Comparison of ENCODE assay signal across 9 mouse cellular contexts in genomic region chr7:57387341-57387654, GRCm38 (mm10). TPM values are rescaled to one million over a fixed set of nuclear protein-coding genes. Genes with fewer than 3 reads are reported as not detected.
A peak's percentile ranks its signal among the peaks of the same experiment; 100 is the strongest.
DNase-seq lines count a peak whose midpoint lies in the region; ATAC-seq lines count a peak whose summit lies in the region.
"Had no signal": no experiment of that assay in that cellular context is flagged by ENCODE, and none has a peak within 500 bp of the region (broad histone marks: within the 10 kb centered on the region; RNA-seq: fewer than 3 reads in every experiment).

No protein-coding gene starts in this region.

- peak overlapping the region; percentile 51 for H3K4me3 ChIP-seq in lung, embryonic 16.5 days (ENCODE audit: low read length)
- peak overlapping the region; percentile 48 for H3K4me3 ChIP-seq in limb, embryonic 11.5 days (ENCODE audit: low read depth, low read length)
- H3K4me3 ChIP-seq in stomach, embryonic 14.5 days (ENCODE audit: low read depth, low read length): peak overlapping the region; percentile 45

- H3K4me1 ChIP-seq in lung, embryonic 16.5 days (replicated peaks; ENCODE audit: control insufficient read depth, insufficient read depth, low read length): peaks cover 6% of the 10 kb centered on the region; the same call in 1 of the 2 replicates
- H3K4me1 ChIP-seq in limb, embryonic 11.5 days (ENCODE audit: control insufficient read depth, insufficient read depth, low read length): 0 out of 2 replicates have a peak, but pooled peaks cover 2% of the 10 kb centered on the region
- no peaks in the 10 kb centered on the region for H3K4me1 ChIP-seq in stomach, embryonic 14.5 days (ENCODE audit: control insufficient read depth, insufficient read depth, low read length)

- H3K27ac ChIP-seq in lung, embryonic 16.5 days (ENCODE audit: low read length): no peak overlapping the region
- H3K27ac ChIP-seq in limb, embryonic 11.5 days (replicated peaks; ENCODE audit: low read depth, low read length): no peak overlapping the region
- H3K27ac ChIP-seq in stomach, embryonic 14.5 days (ENCODE audit: low read length): no peak overlapping the region

- H3K4me2 ChIP-seq in lung, embryonic 16.5 days (ENCODE audit: low read depth, low read length): peak overlapping the region; percentile 81
- peak overlapping the region; percentile 88 for H3K4me2 ChIP-seq in limb, embryonic 11.5 days (ENCODE audit: low read depth, severe bottlenecking)
- peak overlapping the region; percentile 95 for H3K4me2 ChIP-seq in stomach, embryonic 14.5 days (replicated peaks; ENCODE audit: low read depth, low read length)

- peaks cover 18% of the 10 kb centered on the region for H3K27me3 ChIP-seq in lung, embryonic 16.5 days (ENCODE audit: control insufficient read depth, insufficient read depth, low read depth, low read length)
- H3K27me3 ChIP-seq in limb, embryonic 11.5 days (ENCODE audit: control insufficient read depth, insufficient read depth, low read length): peaks cover 20% of the 10 kb centered on the region
- H3K27me3 ChIP-seq in stomach, embryonic 14.5 days (ENCODE audit: control insufficient read depth, insufficient read depth, low read length): 0 out of 2 replicates have a peak, but pooled peaks cover 13% of the 10 kb centered on the region

- 23% methylated on average over 6 of the region's 6 CpGs for WGBS in lung, embryonic 16.5 days
- 24% methylated on average over 6 of the region's 6 CpGs for WGBS in limb, embryonic 11.5 days
- 27% methylated on average over 6 of the region's 6 CpGs for WGBS in stomach, embryonic 14.5 days

- no peaks in the 10 kb centered on the region for H3K36me3 ChIP-seq in lung, embryonic 16.5 days (ENCODE audit: control insufficient read depth, insufficient read depth, low read length)
- H3K36me3 ChIP-seq in limb, embryonic 11.5 days (ENCODE audit: control insufficient read depth, insufficient read depth, low read length): no peaks in the 10 kb centered on the region
- H3K36me3 ChIP-seq in stomach, embryonic 14.5 days (ENCODE audit: control insufficient read depth, insufficient read depth, low read length): no peaks in the 10 kb centered on the region

- no peaks in the 10 kb centered on the region for H3K9me3 ChIP-seq in lung, embryonic 16.5 days (ENCODE audit: control insufficient read depth, low read length)
- no peaks in the 10 kb centered on the region for H3K9me3 ChIP-seq in limb, embryonic 11.5 days (ENCODE audit: control insufficient read depth, low read length)
- no peaks in the 10 kb centered on the region for H3K9me3 ChIP-seq in stomach, embryonic 14.5 days (ENCODE audit: control insufficient read depth, low read depth, low read length)

- DNase-seq in frontal cortex, postnatal 36 days (ENCODE audit: low spot score in 2 of 2): no peak
- no peak for DNase-seq in lung, postnatal 14 days
- no peak for DNase-seq in limb, embryonic 11.5 days (ENCODE audit: low spot score)
- DNase-seq in T-cell, adult 2 months (ENCODE audit: low spot score): no peak
- no peak for DNase-seq in right cerebral cortex, postnatal 36 days (ENCODE audit: low spot score in 2 of 2)
- DNase-seq: kidney, adult 8-10 months had no signal

- ATAC-seq in frontal cortex, adult (ENCODE audit: low TSS enrichment): peak; percentile 3; the same call in 1 of the 2 replicates
- no peak for ATAC-seq in lung, embryonic 16.5 days (ENCODE audit: low read depth)
- no peak for ATAC-seq in limb, embryonic 11.5 days (ENCODE audit: insufficient number of reproducible peaks, low FRiP score, low TSS enrichment, low read depth)
- 0 out of 2 replicates have a peak, but pooled peaks have one; percentile 28 for ATAC-seq in stomach, embryonic 14.5 days (ENCODE audit: insufficient number of reproducible peaks, insufficient read depth, low FRiP score, low read depth)

- H3K9ac ChIP-seq in lung, embryonic 16.5 days (ENCODE audit: low read length): no peak overlapping the region
- no peak overlapping the region for H3K9ac ChIP-seq in limb, embryonic 11.5 days (ENCODE audit: low read length)
- H3K9ac ChIP-seq in stomach, embryonic 14.5 days (replicated peaks; ENCODE audit: low read depth, low read length): no peak overlapping the region

RNA-seq across cellular contexts. Expression of gene Gabrg3, which starts 0.3 kb away (rescaled TPM):
- 0.25 and 0.28 TPM in 2 replicates for polyA plus RNA-seq in lung, embryonic 16.5 days (2015; fragmentation: Nextera tagmentation; extraction: Ambion mirVana)
- 0.11 and 0.88 TPM in 2 replicates for polyA plus RNA-seq in limb, embryonic 11.5 days (2014; fragmentation: Nextera tagmentation; extraction: Ambion mirVana)
- 2.6 TPM in 2 replicates for polyA plus RNA-seq in stomach, embryonic 14.5 days (2014; fragmentation: Nextera tagmentation; extraction: Ambion mirVana)

RNA-seq across cellular contexts. Expression of gene Gabrb3, which starts 32.2 kb away (rescaled TPM):
- 0.36 and 0.59 TPM in 2 replicates for polyA plus RNA-seq in lung, embryonic 16.5 days (2015; fragmentation: Nextera tagmentation; extraction: Ambion mirVana)
- 0.48 and 0.69 TPM in 2 replicates for polyA plus RNA-seq in limb, embryonic 11.5 days (2014; fragmentation: Nextera tagmentation; extraction: Ambion mirVana)
- polyA plus RNA-seq in stomach, embryonic 14.5 days (2014; fragmentation: Nextera tagmentation; extraction: Ambion mirVana): 3.2 and 5.1 TPM in 2 replicates

Comparison
In these comparisons a context has a peak if more than half of its experiments do, and no peak if none do; other contexts are left out.
1. ATAC-seq: peak in frontal cortex, adult (single experiment) and stomach, embryonic 14.5 days (single experiment); none in lung, embryonic 16.5 days (single experiment) and limb, embryonic 11.5 days (single experiment).
2. Peak in every context shown above with its lines, with median percentiles within 50 percentile points of each other: H3K4me2 ChIP-seq and H3K4me3 ChIP-seq.